Mouse (Mus musculus) WW6 (cell line): ENCODE data around the gene Clic1.

Source experiments
- DNase-seq: peaks from one replicate; pipeline ENCODE4 v3.0.0-alpha.2; 2013; ENCODE audit warnings: low read depth, low spot score

Clic1 gene

DNA sequence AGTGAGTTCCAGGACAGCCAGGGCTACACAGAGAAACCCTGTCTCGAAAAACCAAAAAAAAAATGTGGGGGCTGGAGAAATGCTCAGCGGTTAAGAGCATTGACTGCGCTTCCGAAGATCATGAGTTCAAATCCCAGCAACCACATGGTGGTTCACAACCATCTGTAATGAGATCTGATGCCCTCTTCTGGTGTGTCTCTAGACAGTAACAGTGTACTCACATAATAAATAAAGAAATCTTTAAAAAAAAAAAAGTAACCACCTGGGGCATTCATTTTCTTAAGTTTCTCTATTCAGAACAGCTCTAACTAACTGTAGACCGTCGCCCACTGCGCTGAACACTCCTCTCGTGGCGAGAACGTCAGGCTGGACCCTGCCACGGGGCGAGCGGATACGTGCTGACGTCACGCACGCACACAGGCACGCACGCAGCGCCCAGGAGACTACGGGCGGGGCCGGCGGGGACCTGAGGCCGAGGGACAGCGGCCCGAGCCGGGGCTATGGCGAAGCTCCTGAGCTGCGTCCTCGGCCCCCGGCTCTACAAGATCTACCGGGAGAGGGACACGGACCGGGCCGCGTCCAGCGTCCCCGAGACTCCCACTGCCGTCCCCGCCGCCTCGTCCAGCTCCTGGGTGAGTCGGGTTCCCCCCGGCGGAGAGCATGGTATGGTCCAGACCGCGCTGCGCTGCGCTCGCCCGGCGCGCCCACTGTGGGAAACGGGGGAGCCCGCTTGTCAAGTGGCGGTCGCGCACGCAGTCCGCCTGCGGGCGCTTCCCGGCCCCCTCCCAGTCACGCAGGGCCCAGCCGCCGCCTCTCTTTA, 39.3 kb downstream of the Clic1 start, which contains the start of gene Abhd16a:
TSS of gene Abhd16a (plus strand) at position 439 of the 820 bp plus-strand sequence.
- DNase-seq, result peak; percentile 84

- no peak for DNase-seq
Observed at GRCm38 (mm10) chr17:35090166-35090932, 40.6 kb downstream of the Clic1 start.

GRCm38 (mm10) chr17:35092403-35093198, 42.8 kb downstream of the Clic1 start:
- no peak for DNase-seq

GRCm38 (mm10) chr17:35094475-35095365, 45.0 kb downstream of the Clic1 start:
- DNase-seq, result no peak

DNA sequence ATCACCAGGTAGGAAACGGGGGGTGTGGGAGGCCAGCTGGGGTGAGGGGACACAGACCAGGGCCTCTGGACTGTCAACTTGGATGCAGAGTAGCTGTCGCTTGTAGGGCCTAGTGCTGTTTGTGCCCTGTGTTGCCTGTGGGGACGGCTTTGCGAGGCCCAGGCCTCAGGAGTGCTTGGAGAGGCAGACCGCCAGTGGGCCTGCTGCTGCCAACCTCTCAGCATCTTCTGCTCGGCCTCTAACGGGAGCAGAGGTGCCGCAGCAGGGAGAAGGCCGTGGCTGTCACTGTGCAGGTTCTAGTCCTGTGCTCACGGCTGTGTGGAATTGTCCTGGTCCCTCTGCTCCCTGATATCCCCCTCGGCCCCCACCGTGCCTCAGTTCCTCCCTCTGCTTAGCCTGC, 46.8 kb downstream of the Clic1 start:
- no peak for DNase-seq

DNA sequence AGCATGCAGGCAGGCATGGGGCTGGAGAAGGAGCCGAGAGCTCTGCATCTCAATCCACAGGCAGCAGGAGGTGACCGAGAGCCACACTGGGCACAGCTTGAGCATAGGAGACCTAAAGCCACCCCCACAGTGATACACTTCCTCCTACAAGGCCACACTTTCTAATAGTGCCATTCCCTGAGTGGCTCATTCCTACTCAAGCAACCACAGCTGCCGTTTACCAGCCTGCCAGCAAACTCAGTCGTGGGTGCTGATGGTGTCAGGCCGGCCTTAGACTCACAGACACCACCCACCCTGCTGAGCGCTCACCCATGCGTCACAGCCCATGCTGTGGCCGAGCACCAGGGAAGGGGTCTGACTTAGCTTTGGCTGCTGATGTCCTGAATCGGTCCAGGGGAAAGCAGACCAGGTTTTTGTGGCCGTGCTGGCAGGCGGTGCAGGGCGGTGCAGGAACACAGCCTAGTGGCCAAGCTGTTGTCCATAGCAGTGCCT, 47.4 kb downstream of the Clic1 start:
- DNase-seq, result no peak

DNA sequence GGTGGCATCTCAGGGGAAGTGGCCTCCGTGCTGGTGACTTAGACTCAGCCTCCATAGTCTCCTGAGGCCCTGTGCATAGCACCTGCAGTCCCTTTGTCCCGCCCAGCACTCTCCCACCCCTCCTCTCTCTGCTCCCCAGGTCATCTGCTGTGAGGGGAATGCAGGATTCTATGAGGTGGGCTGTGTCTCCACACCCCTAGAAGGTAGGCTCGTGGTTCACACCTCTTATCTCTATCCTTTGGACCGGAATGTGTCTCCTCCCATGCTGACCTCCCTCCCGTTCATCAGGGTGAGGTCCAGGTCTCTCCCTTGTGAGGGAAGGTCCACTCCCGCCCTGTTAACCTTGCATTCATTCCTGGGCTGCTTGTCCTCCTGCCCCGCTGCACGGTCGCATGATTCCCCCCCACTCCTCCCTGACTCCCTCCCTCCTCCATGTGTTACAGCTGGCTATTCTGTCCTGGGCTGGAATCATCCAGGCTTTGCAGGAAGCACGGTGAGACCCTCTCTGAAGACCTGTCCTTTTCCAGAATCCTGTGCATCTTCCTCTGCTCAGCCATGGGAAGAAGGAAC, 50.5 kb downstream of the Clic1 start:
- DNase-seq, result no peak

DNA sequence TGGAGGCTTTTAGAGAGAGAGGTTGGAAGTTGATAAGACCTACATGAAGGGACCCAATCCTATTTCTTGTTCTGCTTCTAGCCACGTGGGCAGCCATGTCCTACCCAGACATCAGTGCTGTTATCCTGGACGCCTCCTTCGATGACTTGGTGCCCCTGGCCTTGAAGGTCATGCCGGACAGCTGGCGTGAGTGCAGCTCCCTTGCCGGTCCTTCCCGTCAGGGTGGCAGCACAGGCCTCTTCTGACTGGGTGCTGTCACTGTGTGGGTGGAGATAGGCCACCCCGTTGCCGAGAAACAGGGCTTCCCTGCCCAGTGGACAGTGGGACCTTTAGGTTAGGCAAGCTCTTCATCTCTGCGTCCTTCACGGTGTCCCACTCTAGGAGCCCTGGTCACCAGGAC, 51.4 kb downstream of the Clic1 start:
- no peak for DNase-seq

DNA sequence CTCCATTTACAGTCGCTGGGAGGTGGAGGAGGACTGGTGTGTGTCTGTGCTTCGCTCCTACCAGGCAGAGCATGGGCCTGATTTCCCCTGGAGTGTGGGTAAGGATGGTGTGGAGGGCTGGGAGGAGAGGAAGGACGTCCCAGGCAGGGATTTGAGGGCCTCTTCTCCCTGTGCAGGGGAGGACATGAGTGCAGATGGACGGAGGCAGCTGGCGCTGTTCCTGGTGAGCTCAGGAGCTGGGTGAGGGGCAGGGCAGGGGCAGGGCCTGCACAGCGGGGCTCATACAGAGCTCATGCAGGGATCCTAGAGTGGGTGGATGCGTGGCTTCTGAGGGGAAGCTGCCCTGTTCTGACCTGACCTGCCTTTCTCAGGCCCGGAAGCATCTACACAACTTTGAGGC, 52.5 kb downstream of the Clic1 start:
- DNase-seq, result no peak

- DNase-seq, result no peak
Observed at GRCm38 (mm10) chr17:35103221-35103690, 53.5 kb downstream of the Clic1 start.

DNA sequence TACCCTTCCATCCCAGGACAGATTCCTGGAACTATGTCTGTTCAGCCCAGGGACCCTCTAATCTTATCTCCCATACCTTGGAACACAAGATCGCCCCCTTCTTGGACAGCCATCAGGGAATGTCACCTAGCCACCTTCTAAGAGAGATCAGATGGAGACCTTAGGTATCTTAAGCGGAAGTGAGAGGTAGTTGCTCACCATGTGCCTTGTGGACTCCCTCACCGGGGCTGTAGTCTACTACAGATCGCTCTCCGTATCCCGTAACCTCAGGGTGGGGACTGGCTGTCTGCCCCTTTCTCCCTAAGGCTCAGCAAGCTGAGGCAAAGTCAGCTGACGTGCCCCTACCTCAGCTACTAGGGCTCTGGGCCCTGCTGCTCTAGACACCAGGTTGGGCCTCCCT, 54.3 kb downstream of the Clic1 start:
- DNase-seq, result no peak

GRCm38 (mm10) chr17:35104754-35105153, 55.0 kb downstream of the Clic1 start:
- DNase-seq, result no peak

- DNase-seq, result no peak
Observed at GRCm38 (mm10) chr17:35105740-35106389, 56.1 kb downstream of the Clic1 start.

DNA sequence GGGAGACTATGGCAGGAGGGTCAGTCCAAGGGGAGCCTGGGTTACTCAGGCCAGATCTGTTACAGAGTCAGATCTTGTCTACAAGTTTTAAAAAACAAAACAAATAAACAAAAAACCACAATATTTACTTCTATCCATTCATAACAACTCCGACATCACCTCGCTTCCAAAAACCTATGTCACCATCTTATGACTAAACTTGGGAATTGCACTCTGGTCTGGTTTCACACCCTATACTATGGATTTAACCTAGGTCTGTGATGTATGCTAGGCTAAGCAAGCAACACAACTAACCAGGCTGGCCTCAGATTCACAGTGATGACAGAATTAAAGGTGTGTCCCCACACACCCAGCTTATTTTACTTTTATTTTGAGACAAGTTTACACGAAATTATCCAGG, 56.8 kb downstream of the Clic1 start:
- no peak for DNase-seq

DNA sequence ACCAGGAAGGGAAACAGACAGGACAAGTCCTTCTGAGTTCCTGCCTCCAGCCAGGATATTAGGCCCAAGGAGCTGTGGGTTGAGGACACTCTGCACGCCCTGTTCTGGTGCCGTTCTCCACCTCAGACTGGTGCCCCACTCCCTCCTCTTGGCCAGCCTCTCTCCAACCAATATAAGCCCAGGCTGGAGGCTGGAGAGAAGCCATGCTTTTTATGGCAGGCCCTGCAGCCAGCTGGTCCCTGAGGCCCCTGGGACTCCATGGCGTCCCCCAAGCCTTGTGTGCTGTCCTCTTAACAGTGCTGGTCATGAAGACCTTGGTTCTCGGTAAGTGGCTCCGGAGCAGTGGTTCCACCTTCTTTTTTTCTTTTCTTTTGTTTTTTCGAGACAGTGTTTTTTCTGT, 58.3 kb downstream of the Clic1 start, which contains the start of gene Ly6g5c:
TSS of gene Ly6g5c (plus strand) at position 183 of the 400 bp plus-strand sequence.
- DNase-seq, result no peak
